Mouse (Mus musculus): ENCODE results near the gene Asmt.

Asmt gene

GRCm38 (mm10) chrX:170672594-170673092 is at the start of gene Asmt:
Gene Asmt, plus strand, starts transcription at chrX:170672644.
- no peak for DNase-seq

- DNase-seq = no peak
Observed at GRCm38 (mm10) chrX:170673233-170673951, 948 bp downstream of the Asmt start.

- no peak for DNase-seq
Observed at GRCm38 (mm10) chrX:170674229-170674771, 1.9 kb downstream of the Asmt start.

GRCm38 (mm10) chrX:170674885-170675876 is 2.7 kb downstream of the Asmt start:
- no peak for DNase-seq

- no peak for DNase-seq
Observed at GRCm38 (mm10) chrX:170675923-170676605, 3.6 kb downstream of the Asmt start.

GRCm38 (mm10) chrX:170676606-170677239 is 4.3 kb downstream of the Asmt start:
- DNase-seq = no peak

GRCm38 (mm10) chrX:170677266-170677665 is 4.8 kb downstream of the Asmt start:
- no peak for DNase-seq

GRCm38 (mm10) chrX:170677680-170678079 is 5.2 kb downstream of the Asmt start:
- no peak for DNase-seq
